Mouse (Mus musculus) cerebellum, adult 11 months (tissue): ENCODE results near the gene Ttc9b.

Experiments
- DNase-seq: peaks from one replicate; pipeline ENCODE4 v3.0.0; 2022

Ttc9b gene

DNA sequence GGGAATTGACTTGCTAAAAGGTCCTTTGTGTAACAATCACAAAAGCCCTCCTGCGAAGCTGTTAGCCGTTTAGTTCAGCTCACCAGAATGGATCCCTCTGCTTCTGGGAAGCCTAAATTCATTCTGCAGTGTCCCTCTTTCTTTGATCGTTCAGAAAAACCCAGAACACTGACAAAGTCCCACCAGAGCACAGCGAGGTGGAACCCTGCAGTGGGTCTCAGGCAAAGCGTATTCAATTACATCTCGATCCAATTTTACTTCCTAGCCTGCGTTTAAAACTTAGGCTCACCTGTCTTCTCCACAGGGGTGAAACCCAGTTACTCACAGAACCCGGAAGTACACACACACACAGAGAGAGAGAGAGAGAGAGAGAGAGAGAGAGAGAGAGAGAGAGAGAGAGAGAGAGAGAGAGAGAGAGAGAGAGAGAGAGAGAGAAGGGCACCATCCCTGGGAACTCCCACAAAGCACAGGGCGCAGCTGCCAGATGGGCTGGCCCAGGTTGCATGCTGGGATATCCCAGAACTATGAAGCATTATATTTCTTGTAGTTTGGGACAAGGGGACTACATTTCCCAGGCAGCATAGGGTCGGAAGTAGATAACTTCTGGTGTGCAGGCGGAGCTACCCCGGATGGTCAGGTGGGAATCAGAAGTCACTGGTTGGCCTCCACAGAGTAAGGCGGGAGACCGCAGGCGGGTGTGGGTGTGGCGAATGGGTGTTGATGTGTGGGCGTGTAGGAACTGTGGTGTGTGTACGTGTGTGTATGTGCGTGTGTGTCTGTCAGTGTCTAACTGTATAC is 35.3 kb downstream of the Ttc9b start, which contains the start of gene Zfp607b:
Gene Zfp607b, plus strand, starts transcription at position 526 of the 798 bp plus-strand sequence.
- peak; percentile 90 for DNase-seq

- no peak for DNase-seq
Observed at GRCm38 (mm10) chr7:27691076-27691475, 37.4 kb downstream of the Ttc9b start.

- no peak for DNase-seq
Observed at GRCm38 (mm10) chr7:27696711-27697110, 43.0 kb downstream of the Ttc9b start.
